ENCODE assay signal across 11 mouse cellular contexts in genomic region chr14:11083946-11084345, GRCm38 (mm10).
DNase-seq lines count a peak whose midpoint lies in the region; ATAC-seq lines count a peak whose summit lies in the region.
"Had no signal": no experiment of that assay in that cellular context is flagged by ENCODE, and none has a peak within 500 bp of the region (broad histone marks: within the 10 kb centered on the region; RNA-seq: fewer than 3 reads in every experiment).

No protein-coding gene starts in this region.

- peak; percentile 3 to 19 for DNase-seq in heart, adult 9 months (ENCODE audit: low spot score in 2 of 2)
- DNase-seq in ZHBTc4 (ENCODE audit: low read depth, low spot score) = peak; percentile 49
- no peak for DNase-seq in cerebellum, postnatal 25 days
- no peak for DNase-seq in cerebellum, adult 18-20 months

- no peaks in the 10 kb centered on the region for H3K27me3 ChIP-seq in heart, embryonic 11.5 days (ENCODE audit: control insufficient read depth, insufficient read depth, low read length)
- no peaks in the 10 kb centered on the region for H3K27me3 ChIP-seq in hindbrain, embryonic 12.5 days
- H3K27me3 ChIP-seq in midbrain, embryonic 16.5 days (ENCODE audit: control insufficient read depth, insufficient read depth, low read depth, low read length) = no peaks in the 10 kb centered on the region
- H3K27me3 ChIP-seq: heart, embryonic 15.5 days; intestine, embryonic 15.5 days; limb, embryonic 12.5 days had no signal

- H3K4me1 ChIP-seq in heart, embryonic 11.5 days (ENCODE audit: control insufficient read depth, insufficient read depth, low read length) = no peaks in the 10 kb centered on the region
- H3K4me1 ChIP-seq in hindbrain, embryonic 12.5 days = peaks cover 5% of the 10 kb centered on the region; the same call in 1 of the 2 replicates
- H3K4me1 ChIP-seq in midbrain, embryonic 16.5 days (ENCODE audit: control insufficient read depth, insufficient read depth, low read length) = peaks cover 11% of the 10 kb centered on the region
- H3K4me1 ChIP-seq: heart, embryonic 15.5 days; intestine, embryonic 15.5 days; limb, embryonic 12.5 days had no signal

- no peaks in the 10 kb centered on the region for H3K9me3 ChIP-seq in heart, embryonic 11.5 days (replicated peaks; ENCODE audit: control insufficient read depth, low read length)
- H3K9me3 ChIP-seq in hindbrain, embryonic 12.5 days (replicated peaks) = no peaks in the 10 kb centered on the region
- H3K9me3 ChIP-seq in midbrain, embryonic 16.5 days (replicated peaks; ENCODE audit: control insufficient read depth, low read length, poor library complexity, severe bottlenecking) = no peaks in the 10 kb centered on the region
- H3K9me3 ChIP-seq: heart, embryonic 15.5 days; intestine, embryonic 15.5 days; limb, embryonic 12.5 days had no signal

- H3K4me2 ChIP-seq in heart, embryonic 11.5 days = no peak overlapping the region
- H3K4me2 ChIP-seq in hindbrain, embryonic 12.5 days (replicated peaks) = no peak overlapping the region
- H3K4me2 ChIP-seq in midbrain, embryonic 16.5 days (ENCODE audit: low read length) = no peak overlapping the region
- H3K4me2 ChIP-seq: heart, embryonic 15.5 days; intestine, embryonic 15.5 days; limb, embryonic 12.5 days had no signal

- no peak overlapping the region for H3K27ac ChIP-seq in heart, embryonic 11.5 days (ENCODE audit: low read depth, low read length)
- no peak overlapping the region for H3K27ac ChIP-seq in hindbrain, embryonic 12.5 days
- H3K27ac ChIP-seq in midbrain, embryonic 16.5 days (ENCODE audit: low read length) = peak overlapping the region; percentile 73
- H3K27ac ChIP-seq: heart, embryonic 15.5 days; intestine, embryonic 15.5 days; kidney, postnatal 0 days; limb, embryonic 12.5 days had no signal

- no peaks in the 10 kb centered on the region for H3K36me3 ChIP-seq in heart, embryonic 11.5 days (ENCODE audit: control insufficient read depth, insufficient read depth, low read length)
- H3K36me3 ChIP-seq in hindbrain, embryonic 12.5 days = no peaks in the 10 kb centered on the region
- H3K36me3 ChIP-seq in midbrain, embryonic 16.5 days (ENCODE audit: control insufficient read depth, insufficient read depth, low read length) = no peaks in the 10 kb centered on the region
- H3K36me3 ChIP-seq: heart, embryonic 15.5 days; intestine, embryonic 15.5 days; limb, embryonic 12.5 days had no signal

- no peak overlapping the region for H3K4me3 ChIP-seq in heart, embryonic 11.5 days (ENCODE audit: low read depth, low read length)
- no peak overlapping the region for H3K4me3 ChIP-seq in hindbrain, embryonic 12.5 days
- H3K4me3 ChIP-seq in midbrain, embryonic 16.5 days (ENCODE audit: low read depth, low read length) = no peak overlapping the region
- H3K4me3 ChIP-seq: heart, embryonic 15.5 days; intestine, embryonic 15.5 days; limb, embryonic 12.5 days had no signal

- WGBS in heart, embryonic 11.5 days (ENCODE audit: insufficient replicate concordance) = 46% methylated on average over 3 of the region's 3 CpGs
- WGBS in hindbrain, embryonic 12.5 days = 31% methylated on average over 3 of the region's 3 CpGs
- WGBS in midbrain, embryonic 16.5 days = 6% methylated on average over 3 of the region's 3 CpGs

- H3K9ac ChIP-seq in heart, embryonic 11.5 days (ENCODE audit: low read depth, low read length) = no peak overlapping the region
- H3K9ac ChIP-seq in hindbrain, embryonic 12.5 days = no peak overlapping the region
- no peak overlapping the region for H3K9ac ChIP-seq in midbrain, embryonic 16.5 days (ENCODE audit: low read depth, low read length)
- H3K9ac ChIP-seq: heart, embryonic 15.5 days; intestine, embryonic 15.5 days; limb, embryonic 12.5 days had no signal

- ATAC-seq in heart, embryonic 11.5 days (replicated peaks; ENCODE audit: insufficient number of reproducible peaks, low FRiP score, low TSS enrichment) = no peak
- peak; percentile 66; the same call in 1 of the 2 replicates for ATAC-seq in hindbrain, embryonic 12.5 days (ENCODE audit: low FRiP score)
- ATAC-seq in midbrain, embryonic 16.5 days = peak; percentile 86
- ATAC-seq: intestine, embryonic 15.5 days had no signal

Comparison
In these comparisons a context has a peak if more than half of its experiments do, and no peak if none do; other contexts are left out.
1. DNase-seq: peak in heart, adult 9 months (2 of 2) and ZHBTc4 (single experiment); none in cerebellum, postnatal 25 days (0 of 2) and cerebellum, adult 18-20 months (0 of 2).